Mouse (Mus musculus) NIH3T3 (cell line): ENCODE measurements around the gene Fbxw11.
"Not testable (repeated sequence)": the region's sequence is repeated elsewhere in the genome, so short reads cannot be mapped to it uniquely, and the experiment has no call there.

Experiments used
- DNase-seq: peaks from one replicate; pipeline ENCODE4 v3.0.0-alpha.2; 2012; ENCODE audit warnings: low read depth

Fbxw11 gene

DNA sequence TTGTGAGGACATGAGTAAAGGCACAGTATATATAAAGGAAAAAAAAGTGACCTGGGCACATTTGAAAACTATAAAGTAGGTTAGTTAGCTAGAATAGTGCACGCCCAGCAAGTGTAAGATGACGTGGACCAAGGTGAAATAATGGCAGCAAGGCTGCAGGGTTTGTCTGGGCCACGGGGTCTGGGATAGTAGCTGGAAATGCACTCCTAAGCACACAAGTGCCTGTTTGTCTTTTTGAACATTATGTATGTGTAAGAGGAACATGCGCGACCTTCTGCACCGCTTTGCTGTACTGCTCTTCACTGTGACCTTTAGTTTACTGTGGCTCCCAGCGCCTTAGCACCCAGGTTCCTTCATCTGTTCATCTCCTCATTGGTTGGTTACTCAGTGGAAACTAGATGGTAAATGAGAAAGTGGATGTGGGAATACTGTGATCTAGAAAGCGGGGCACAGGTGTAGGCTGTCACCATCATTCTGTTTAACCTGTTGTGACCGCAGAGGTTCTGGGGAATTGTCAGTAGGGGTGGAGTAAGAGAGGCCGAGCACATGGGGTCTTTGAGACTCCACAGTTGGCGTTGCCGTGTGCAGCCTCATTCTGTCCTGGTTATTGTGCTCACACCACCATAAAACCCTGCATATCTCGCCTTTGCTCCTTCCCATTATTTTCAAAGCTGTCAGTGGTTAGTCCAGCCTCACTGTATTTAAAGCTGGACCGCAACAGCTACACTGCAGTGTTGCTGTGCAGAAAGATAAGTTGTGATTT, 66.4 kb downstream of the Fbxw11 start:
- no peak for DNase-seq

DNA sequence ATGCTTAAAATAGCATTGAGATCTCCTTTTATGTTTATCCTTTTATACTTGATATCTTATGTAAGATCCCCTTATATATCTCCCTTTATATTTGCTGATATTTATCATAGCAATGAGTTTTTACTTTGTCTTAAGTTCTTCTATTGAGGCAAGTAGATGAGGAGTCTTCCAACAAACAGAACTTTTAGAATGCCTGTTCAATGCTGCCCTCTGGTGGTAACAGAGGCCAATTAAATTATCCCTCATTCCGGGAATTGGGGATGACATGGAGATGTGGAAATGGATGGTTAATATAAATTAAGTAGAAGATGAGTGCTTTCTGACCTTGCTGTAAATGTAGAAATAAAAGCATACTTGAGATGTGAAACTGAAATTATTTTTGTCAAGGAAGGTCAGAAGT, 67.0 kb downstream of the Fbxw11 start:
- DNase-seq = peak; percentile 87

DNA sequence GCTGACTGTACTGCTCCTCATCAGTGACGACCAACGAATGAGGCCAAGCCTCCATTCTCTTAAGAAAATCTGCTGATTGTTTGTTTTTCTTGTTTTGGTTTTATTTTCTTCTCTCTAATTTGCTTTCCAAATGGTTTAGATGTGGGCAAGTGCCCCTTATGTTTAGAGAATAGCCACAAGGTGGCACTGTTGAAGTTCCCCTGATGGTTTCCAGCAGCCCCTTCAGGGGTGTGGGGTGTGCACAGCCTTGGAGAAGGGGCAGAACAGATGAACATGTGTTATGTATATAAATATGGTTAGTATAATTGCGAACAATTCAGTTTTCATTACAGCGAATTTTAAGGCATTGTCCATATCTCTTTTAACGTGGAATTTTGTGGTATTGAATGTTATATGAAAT, 71.7 kb downstream of the Fbxw11 start:
- DNase-seq = peak; percentile 70

DNA sequence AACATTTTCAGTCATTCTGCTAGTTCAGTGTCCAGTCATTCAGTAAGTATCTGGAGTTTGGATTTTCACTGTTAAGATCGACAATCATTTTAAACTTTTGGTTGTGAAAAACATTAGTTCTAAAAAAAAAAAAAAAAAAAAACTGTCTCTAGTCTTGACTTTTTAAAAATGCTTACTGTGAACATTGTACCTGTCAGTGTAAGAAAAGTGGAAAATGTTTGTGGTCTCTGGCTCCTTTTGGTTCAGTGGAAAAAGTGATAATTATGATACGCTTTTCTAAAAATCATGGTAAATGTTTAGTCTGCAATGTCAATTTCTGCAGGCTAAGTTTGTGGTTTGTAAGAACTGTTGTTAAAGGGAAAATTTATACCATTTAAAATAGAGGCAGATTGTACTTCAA, 72.4 kb downstream of the Fbxw11 start:
- DNase-seq = no peak

DNA sequence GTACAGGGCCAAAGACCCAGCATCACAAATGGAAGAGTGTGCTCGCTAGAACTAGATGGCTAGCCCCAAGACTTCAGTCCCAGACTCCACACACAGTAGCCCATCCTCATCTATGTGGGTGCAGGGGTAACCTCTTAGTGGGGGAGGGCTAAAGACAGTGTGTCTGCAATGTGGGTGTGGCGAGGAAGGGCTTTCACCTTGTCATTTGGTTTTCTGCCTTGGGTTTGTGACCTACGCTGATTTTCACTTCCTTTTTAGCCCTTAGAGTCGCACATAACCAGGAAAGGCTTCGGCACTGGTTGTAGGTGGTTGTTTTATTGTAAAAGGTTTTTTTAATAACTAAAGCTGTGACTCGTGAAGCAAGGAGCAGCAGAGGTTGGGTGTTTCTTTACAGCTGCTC, 73.0 kb downstream of the Fbxw11 start:
- no peak for DNase-seq

DNA sequence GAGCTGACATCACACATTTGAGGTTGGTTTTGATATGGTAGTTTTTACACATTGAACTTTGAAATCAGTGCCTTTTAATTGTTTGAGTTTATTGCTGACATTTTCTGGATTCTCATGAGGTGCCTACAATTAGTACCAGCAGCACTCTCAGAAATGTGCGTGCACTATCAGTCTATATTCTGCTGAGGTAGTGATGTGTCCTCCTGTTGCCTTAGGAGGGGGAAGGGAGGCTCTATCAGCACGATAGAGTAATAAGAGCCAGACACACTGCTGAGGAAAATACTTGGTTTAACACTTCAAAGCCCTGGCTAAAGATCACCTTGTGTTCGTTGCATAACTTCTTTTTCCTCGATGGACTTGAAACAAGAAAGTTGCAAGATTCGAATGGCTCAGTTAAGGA, 73.4 kb downstream of the Fbxw11 start:
- DNase-seq = no peak

GRCm38 (mm10) chr11:32716876-32717275, 74.4 kb downstream of the Fbxw11 start:
- no peak for DNase-seq

DNA sequence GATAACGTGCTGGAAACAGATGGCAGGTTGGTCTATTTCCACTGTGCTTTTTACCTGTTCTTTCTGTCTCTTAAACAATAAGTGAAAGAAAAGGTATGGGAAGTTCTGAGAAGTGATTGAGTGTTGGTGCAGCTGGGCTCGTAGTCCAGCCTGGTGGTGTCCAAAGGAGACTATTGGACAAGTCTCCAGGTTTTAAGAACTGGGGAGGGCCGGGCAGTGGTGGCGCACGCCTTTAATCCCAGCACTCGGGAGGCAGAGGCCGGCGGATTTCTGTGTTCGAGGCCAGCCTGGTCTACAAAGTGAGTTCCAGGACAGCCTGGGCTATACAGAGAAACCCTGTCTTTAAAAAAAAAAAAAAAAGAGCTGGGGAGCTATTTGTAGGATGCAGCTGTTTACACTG, 75.2 kb downstream of the Fbxw11 start:
- not testable (repeated sequence) for DNase-seq

GRCm38 (mm10) chr11:32718371-32718770, 75.8 kb downstream of the Fbxw11 start:
- DNase-seq = peak; percentile 75

DNA sequence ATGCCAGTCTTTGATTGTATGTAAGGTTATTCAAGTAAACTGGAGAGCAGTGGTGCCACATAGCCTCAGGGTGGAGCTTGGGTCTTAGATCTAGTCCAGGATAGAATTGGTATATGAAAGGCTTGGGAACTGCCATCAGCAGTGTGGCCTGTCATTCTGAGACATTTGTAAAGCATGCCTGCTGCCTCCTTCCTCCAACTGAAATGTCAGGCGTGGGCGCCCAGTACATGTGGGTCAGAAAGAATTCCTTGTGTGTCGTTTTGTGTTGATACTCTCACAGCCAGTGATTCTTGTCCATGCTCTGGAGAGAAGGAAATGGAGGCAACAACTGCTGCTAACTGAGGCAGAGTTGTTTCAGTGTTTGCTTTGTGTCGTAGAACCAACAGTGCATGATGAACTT, 76.5 kb downstream of the Fbxw11 start:
- DNase-seq = no peak

DNA sequence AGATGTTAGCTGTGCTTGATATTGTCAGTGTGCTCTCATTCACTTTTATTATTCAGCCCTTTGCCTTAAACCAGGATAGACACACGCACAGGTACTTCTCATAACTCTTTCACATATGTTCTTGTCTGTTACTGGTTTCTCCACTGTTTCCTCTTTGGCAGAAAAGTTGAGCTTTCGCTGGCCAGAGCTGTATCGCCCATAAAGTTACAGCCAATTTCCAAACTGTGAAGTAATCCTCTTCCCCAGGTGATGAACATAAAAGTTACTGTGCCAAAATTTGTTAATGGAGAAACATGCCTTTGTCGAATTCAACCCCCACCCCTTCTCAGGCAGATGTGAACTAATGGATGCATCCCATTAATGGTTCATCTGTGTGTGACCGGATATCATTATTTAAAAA, 80.1 kb downstream of the Fbxw11 start:
- no peak for DNase-seq

DNA sequence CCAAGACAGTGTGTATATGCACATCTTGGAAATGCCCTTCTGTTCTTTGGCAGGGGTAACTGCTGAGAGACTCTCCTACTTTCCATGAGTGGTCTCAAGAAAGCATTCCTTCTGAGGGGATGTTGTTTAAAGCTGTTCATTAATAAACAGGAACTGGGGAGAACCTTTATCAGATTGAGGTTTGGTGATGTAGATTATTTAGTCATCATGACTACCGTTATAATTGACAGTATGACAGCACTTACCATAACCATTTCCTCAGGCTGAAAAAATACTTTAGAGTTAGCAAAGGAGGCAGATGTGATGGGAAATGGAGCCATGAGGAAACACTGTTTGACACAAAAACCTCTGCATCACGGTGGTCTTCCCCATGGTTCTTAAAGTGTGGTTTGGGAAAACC, 80.8 kb downstream of the Fbxw11 start:
- DNase-seq = no peak

DNA sequence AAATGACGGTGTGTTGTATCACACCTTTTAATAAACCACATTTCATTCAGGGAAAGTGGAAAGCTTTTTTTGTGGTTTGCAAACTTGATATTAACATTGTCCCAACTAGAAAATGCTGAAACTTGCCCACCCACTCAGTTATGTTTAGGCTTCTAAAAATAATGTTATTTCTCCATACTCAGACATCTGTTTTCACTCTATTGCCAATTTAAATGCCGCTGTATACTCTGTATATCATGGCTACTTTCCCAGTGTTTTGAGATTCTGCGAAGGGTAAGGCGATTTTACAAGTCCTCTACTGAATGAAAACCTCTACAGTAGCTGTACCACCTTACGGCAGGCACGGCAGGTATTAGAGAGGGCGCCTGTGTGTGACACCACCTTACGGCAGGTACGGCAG, 82.6 kb downstream of the Fbxw11 start:
- DNase-seq = peak; percentile 63

DNA sequence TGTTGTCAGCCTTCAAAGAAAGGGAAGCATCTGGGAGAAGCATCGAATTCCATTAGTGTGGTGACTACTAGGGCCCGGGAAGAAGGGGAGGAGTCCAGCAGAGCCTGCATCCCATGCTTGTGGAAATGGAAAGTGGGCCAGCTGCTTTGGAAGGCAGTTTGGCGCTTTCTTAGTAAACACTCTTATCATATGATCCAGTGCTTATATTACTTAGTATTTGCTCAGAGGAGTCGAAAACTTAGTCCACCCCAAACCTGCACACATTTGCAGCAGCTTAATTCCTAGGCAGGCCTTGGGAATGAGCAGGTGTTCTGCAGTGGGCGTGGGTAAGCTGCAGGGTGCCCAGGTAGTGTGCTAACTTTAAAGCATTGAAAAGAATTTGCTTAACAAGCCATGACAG, 89.9 kb downstream of the Fbxw11 start:
- DNase-seq = peak; percentile 70

DNA sequence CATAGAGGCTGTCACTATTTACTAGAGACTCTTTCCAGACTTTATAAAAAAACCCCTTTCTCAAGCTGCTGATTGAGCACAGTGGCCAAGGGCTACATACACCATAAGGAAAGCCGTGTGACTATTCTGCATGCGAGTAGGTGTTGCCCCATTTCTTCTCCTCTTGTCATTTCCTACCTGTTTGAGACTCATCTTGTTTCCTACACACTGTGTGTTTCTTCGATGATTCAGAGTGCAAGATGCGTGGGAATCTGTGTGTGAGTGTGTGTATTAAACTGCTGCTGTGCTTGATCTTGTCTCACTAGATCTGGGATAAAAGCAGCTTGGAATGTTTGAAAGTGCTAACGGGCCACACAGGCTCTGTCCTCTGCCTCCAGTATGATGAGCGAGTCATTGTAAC, 90.7 kb downstream of the Fbxw11 start:
- no peak for DNase-seq

DNA sequence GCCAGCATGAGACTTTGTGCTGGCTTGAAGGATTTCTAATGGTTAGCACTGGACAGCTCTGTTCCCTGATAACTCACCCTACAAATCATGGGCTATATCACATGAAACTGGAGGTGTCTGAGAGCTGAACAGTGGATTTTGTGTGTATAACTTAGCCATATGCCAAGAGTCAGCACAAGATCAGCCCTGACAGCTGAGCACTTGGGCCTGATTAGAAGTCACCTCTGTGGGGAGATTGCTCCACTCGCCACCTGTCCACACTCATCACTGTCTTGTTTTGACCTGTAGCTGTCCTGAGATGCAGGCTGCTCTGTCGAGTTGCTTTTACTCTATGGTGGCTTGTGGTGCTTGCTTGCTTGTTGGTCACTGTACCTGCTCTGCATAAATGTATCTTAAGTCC, 93.8 kb downstream of the Fbxw11 start:
- no peak for DNase-seq

DNA sequence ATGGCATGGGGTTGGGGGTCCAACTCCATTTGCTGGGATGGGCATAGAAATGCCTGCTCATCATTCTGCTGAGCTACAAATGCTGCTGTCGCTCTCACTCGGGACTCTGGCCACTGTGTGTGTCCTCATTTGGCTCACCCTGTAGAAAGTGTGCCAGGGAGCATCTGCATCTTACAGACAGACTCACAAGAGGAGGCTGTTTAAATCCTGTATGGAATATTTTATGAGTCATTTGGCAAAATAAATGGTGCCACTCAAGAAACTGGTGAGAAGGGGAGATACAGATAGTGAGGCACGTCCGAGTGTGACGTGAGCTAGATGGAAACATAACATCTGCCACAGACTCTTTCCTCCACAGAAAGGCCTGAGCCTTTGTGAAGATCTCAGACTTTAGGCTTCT, 95.2 kb downstream of the Fbxw11 start:
- no peak for DNase-seq

- no peak for DNase-seq
Observed at GRCm38 (mm10) chr11:32743891-32744290, 101.4 kb downstream of the Fbxw11 start.

GRCm38 (mm10) chr11:32744463-32744862, 101.9 kb downstream of the Fbxw11 start:
- no peak for DNase-seq

- no peak for DNase-seq
Observed at GRCm38 (mm10) chr11:32745466-32745865, 102.9 kb downstream of the Fbxw11 start.

GRCm38 (mm10) chr11:32746036-32746435, 103.5 kb downstream of the Fbxw11 start:
- DNase-seq = no peak

DNA sequence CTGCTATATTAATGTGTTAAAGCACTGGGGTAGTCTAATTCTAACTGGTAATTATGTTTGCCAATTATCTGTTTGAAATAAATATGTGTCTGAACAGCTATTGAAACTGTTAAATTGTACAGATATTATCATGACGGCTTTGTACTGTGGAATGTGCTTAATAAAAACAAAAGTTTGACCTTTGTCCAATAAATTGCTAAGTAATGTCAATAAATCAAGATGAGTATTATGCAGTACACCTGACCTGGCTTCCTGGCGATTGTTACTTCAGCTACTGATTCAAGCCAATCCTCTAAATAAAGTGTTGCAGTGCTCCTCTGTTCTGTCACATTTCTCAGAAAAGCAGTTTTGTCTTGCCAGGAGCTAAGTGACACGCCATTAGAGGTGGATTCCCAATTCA, 104.0 kb downstream of the Fbxw11 start:
- DNase-seq = no peak

GRCm38 (mm10) chr11:32748800-32749199, 106.3 kb downstream of the Fbxw11 start:
- no peak for DNase-seq

DNA sequence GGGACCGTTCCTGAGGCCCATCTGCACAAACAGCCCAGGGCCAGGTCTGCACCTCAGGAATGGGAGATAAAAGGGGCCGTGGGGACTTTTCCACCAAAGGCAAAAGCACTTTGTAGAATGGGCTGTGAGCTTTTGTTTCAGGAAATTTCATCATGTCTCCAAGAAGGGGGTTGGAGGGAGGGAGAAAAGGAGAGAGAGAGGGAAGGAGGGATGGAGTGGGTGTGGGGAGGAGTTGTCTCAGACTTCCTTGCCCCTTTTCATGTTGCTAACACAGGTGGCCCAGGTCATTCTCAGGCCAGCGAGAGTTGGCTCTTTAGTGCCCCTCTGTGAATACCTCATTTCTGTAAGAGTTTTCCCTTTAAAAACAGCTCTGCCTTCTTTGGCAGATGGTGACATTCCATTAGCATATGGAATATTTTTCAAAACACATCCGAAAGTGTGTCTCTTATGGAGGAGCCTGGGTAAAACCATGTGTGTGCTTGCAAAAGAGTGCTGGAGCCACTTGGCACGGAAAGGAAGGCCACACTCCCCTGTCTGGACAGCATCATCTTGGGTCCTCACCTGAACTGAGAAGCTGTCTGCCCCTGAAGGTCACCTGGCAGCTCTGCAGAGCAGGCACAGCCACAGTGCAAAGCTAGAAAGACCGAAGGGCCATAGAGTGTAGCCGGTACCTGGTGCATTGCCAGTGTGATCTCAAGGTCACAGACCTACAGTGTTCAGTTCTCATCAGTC, 109.5 kb downstream of the Fbxw11 start:
- DNase-seq = no peak
